Mouse (Mus musculus): ENCODE measurements around the gene Ppp1r13b. TPM values are rescaled to one million over a fixed set of nuclear protein-coding genes. Genes with fewer than 3 reads are reported as not detected.
A peak's percentile ranks its signal among the peaks of the same experiment; 100 is the strongest.

Ppp1r13b gene
- polyA plus RNA-seq, 1 experiment: 12.6 TPM

- Histone ChIP-seq H3K27ac (ENCODE audit: insufficient read depth, low read depth, low read length) (no peak overlapping the region), H3K4me1 (ENCODE audit: control insufficient read depth, insufficient read depth, low read length) (no peaks in the 10 kb centered on the region), H3K4me3 (ENCODE audit: insufficient read depth, low read length) (no peak overlapping the region)
- TF ChIP-seq POLR2A (IDR thresholded peaks at IDR 0.05; ENCODE audit: borderline replicate concordance, low read depth, low read length) (no peak), CTCF (IDR thresholded peaks at IDR 0.05; ENCODE audit: low read depth, low read length) (no peak)
Measured at GRCm38 (mm10) chr12:111864206-111864824, 43.6 kb downstream of the Ppp1r13b start.

- Histone ChIP-seq H3K4me1 (ENCODE audit: control insufficient read depth, insufficient read depth, low read length) (no peaks in the 10 kb centered on the region), H3K4me3 (ENCODE audit: insufficient read depth, low read length) (no peak overlapping the region), H3K27ac (ENCODE audit: insufficient read depth, low read depth, low read length) (no peak overlapping the region)
- no peak for TF ChIP-seq CTCF (IDR thresholded peaks at IDR 0.05; ENCODE audit: low read depth, low read length)
- no peak for TF ChIP-seq POLR2A (IDR thresholded peaks at IDR 0.05; ENCODE audit: borderline replicate concordance, low read depth, low read length)
Measured at GRCm38 (mm10) chr12:111855448-111855847, 52.5 kb downstream of the Ppp1r13b start.

GRCm38 (mm10) chr12:111853546-111853945 is 54.4 kb downstream of the Ppp1r13b start:
- TF ChIP-seq POLR2A (IDR thresholded peaks at IDR 0.05; ENCODE audit: borderline replicate concordance, low read depth, low read length) (no peak), CTCF (IDR thresholded peaks at IDR 0.05; ENCODE audit: low read depth, low read length) (no peak)
- peaks cover 2% of the 10 kb centered on the region for H3K4me1 ChIP-seq (ENCODE audit: control insufficient read depth, insufficient read depth, low read length)
- no peak overlapping the region for H3K4me3 ChIP-seq (ENCODE audit: insufficient read depth, low read length)
- H3K27ac ChIP-seq (ENCODE audit: insufficient read depth, low read depth, low read length): no peak overlapping the region

GRCm38 (mm10) chr12:111853011-111853436 is 54.9 kb downstream of the Ppp1r13b start:
- TF ChIP-seq CTCF (IDR thresholded peaks at IDR 0.05; ENCODE audit: low read depth, low read length) (no peak), POLR2A (IDR thresholded peaks at IDR 0.05; ENCODE audit: borderline replicate concordance, low read depth, low read length) (no peak)
- Histone ChIP-seq H3K27ac (ENCODE audit: insufficient read depth, low read depth, low read length) (no peak overlapping the region), H3K4me3 (ENCODE audit: insufficient read depth, low read length) (no peak overlapping the region), H3K4me1 (ENCODE audit: control insufficient read depth, insufficient read depth, low read length) (peaks cover 7% of the 10 kb centered on the region)

- Histone ChIP-seq H3K4me1 (ENCODE audit: control insufficient read depth, insufficient read depth, low read length) (peaks cover 8% of the 10 kb centered on the region), H3K4me3 (ENCODE audit: insufficient read depth, low read length) (no peak overlapping the region), H3K27ac (ENCODE audit: insufficient read depth, low read depth, low read length) (no peak overlapping the region)
- TF ChIP-seq CTCF (IDR thresholded peaks at IDR 0.05; ENCODE audit: low read depth, low read length): no peak
Measured at GRCm38 (mm10) chr12:111851745-111852144, 56.2 kb downstream of the Ppp1r13b start.

- Histone ChIP-seq H3K27ac (ENCODE audit: insufficient read depth, low read depth, low read length) (no peak overlapping the region), H3K4me1 (ENCODE audit: control insufficient read depth, insufficient read depth, low read length) (peaks cover 8% of the 10 kb centered on the region), H3K4me3 (ENCODE audit: insufficient read depth, low read length) (no peak overlapping the region)
- TF ChIP-seq CTCF (IDR thresholded peaks at IDR 0.05; ENCODE audit: low read depth, low read length): no peak
- TF ChIP-seq POLR2A (IDR thresholded peaks at IDR 0.05; ENCODE audit: borderline replicate concordance, low read depth, low read length): no peak
Measured at GRCm38 (mm10) chr12:111851235-111851634, 56.7 kb downstream of the Ppp1r13b start.

GRCm38 (mm10) chr12:111848300-111848798 is 59.6 kb downstream of the Ppp1r13b start:
- no peak for TF ChIP-seq CTCF (IDR thresholded peaks at IDR 0.05; ENCODE audit: low read depth, low read length)
- no peak for TF ChIP-seq POLR2A (IDR thresholded peaks at IDR 0.05; ENCODE audit: borderline replicate concordance, low read depth, low read length)
- Histone ChIP-seq H3K4me1 (ENCODE audit: control insufficient read depth, insufficient read depth, low read length) (peaks cover 14% of the 10 kb centered on the region), H3K27ac (ENCODE audit: insufficient read depth, low read depth, low read length) (peak overlapping the region; percentile 32), H3K4me3 (ENCODE audit: insufficient read depth, low read length) (no peak overlapping the region)

GRCm38 (mm10) chr12:111846815-111847214 is 61.1 kb downstream of the Ppp1r13b start:
- TF ChIP-seq CTCF (IDR thresholded peaks at IDR 0.05; ENCODE audit: low read depth, low read length): no peak
- TF ChIP-seq POLR2A (IDR thresholded peaks at IDR 0.05; ENCODE audit: borderline replicate concordance, low read depth, low read length): no peak
- Histone ChIP-seq H3K27ac (ENCODE audit: insufficient read depth, low read depth, low read length) (no peak overlapping the region), H3K4me1 (ENCODE audit: control insufficient read depth, insufficient read depth, low read length) (peaks cover 24% of the 10 kb centered on the region), H3K4me3 (ENCODE audit: insufficient read depth, low read length) (no peak overlapping the region)

GRCm38 (mm10) chr12:111845953-111846352 is 62.0 kb downstream of the Ppp1r13b start:
- Histone ChIP-seq H3K27ac (ENCODE audit: insufficient read depth, low read depth, low read length) (no peak overlapping the region), H3K4me3 (ENCODE audit: insufficient read depth, low read length) (no peak overlapping the region), H3K4me1 (ENCODE audit: control insufficient read depth, insufficient read depth, low read length) (peaks cover 24% of the 10 kb centered on the region)
- no peak for TF ChIP-seq CTCF (IDR thresholded peaks at IDR 0.05; ENCODE audit: low read depth, low read length)
- TF ChIP-seq POLR2A (IDR thresholded peaks at IDR 0.05; ENCODE audit: borderline replicate concordance, low read depth, low read length): no peak

- Histone ChIP-seq H3K4me1 (ENCODE audit: control insufficient read depth, insufficient read depth, low read length) (peaks cover 21% of the 10 kb centered on the region), H3K4me3 (ENCODE audit: insufficient read depth, low read length) (no peak overlapping the region), H3K27ac (ENCODE audit: insufficient read depth, low read depth, low read length) (peak overlapping the region; percentile 70)
- no peak for TF ChIP-seq POLR2A (IDR thresholded peaks at IDR 0.05; ENCODE audit: borderline replicate concordance, low read depth, low read length)
- TF ChIP-seq CTCF (IDR thresholded peaks at IDR 0.05; ENCODE audit: low read depth, low read length): no peak
Measured at GRCm38 (mm10) chr12:111843470-111843869, 64.4 kb downstream of the Ppp1r13b start.
